Mouse (Mus musculus) lung, adult 2 months (tissue): ENCODE data around the gene Inka2. TPM values are rescaled to one million over a fixed set of nuclear protein-coding genes. Genes with fewer than 3 reads are reported as not detected.

ENCODE experiments used
- DNase-seq: peaks from one replicate; pipeline ENCODE4 v3.0.0; 2022
- H3K4me1 ChIP-seq: fragments of 200-500 bp; 2 replicates; pipeline ENCODE4 v1.6.1; 2011; ENCODE audit warnings: low read length; ENCODE audit not compliant: control insufficient read depth, insufficient read depth
- H3K4me3 ChIP-seq: fragments of 200-500 bp; replicated peaks from 2 replicates; pipeline ENCODE3; 2011; ENCODE audit warnings: low read depth, mild to moderate bottlenecking, control low read depth, low read length; ENCODE audit errors: extremely low read depth
- CTCF ChIP-seq: fragments of 200-500 bp; IDR thresholded peaks from 2 replicates; pipeline ENCODE4 v1.5.1; 2011; ENCODE audit warnings: mild to moderate bottlenecking, low read length, control low read depth; ENCODE audit not compliant: insufficient read depth
- POLR2A ChIP-seq: fragments of 200-500 bp; IDR thresholded peaks from 2 replicates; pipeline ENCODE4 v1.6.1; 2011; ENCODE audit warnings: low read depth, mild to moderate bottlenecking, control low read depth, low read length, borderline replicate concordance; ENCODE audit errors: extremely low read depth
- WGBS: fragments of 180-500 bp; shearing (Covaris S2); methylation state at CpG from one replicate; pipeline ENCODE4 v1.1.7; 2018; 5-methylcytosine and 5-hydroxymethylcytosine counted together
- polyA plus RNA-seq: library from polyadenylated mRNA; depleted of rRNA; stranded (reverse); fragments of >200 nt; gene quantifications from 2 replicates; pipeline ENCODE4 v1.2.3, GENCODE M21; 2012; rRNA removed

Gene Inka2
- polyA plus RNA-seq, 1 experiment = 7.6 TPM

- TF ChIP-seq POLR2A (no peak), CTCF (no peak)
- Histone ChIP-seq H3K4me1 (peaks cover 14% of the 10 kb centered on the region), H3K4me3 (no peak overlapping the region)
- DNase-seq = no peak
- 28% methylated on average over 4 of the region's 4 CpGs for WGBS
Observed at GRCm38 (mm10) chr3:105763132-105763851, 58.9 kb downstream of the Inka2 start.

GRCm38 (mm10) chr3:105768529-105768928 is 64.1 kb downstream of the Inka2 start:
- H3K4me3 ChIP-seq = no peak overlapping the region
- no peak for DNase-seq
- WGBS = 45% methylated on average over 6 of the region's 6 CpGs
- TF ChIP-seq CTCF (0 out of 2 replicates have a peak, but pooled peaks have one; percentile 30), POLR2A (no peak)
- peaks cover 15% of the 10 kb centered on the region for H3K4me1 ChIP-seq

GRCm38 (mm10) chr3:105769380-105769779 is 65.0 kb downstream of the Inka2 start:
- no peak overlapping the region for H3K4me3 ChIP-seq
- TF ChIP-seq CTCF (no peak), POLR2A (no peak)
- WGBS = 50% methylated on average over 2 of the region's 2 CpGs

More at GRCm38 (mm10) chr3:105769380-105769779, 65.0 kb downstream of the Inka2 start:
- no peak for DNase-seq
- H3K4me1 ChIP-seq = peaks cover 14% of the 10 kb centered on the region

Other genes with a start within 250 kb of the Inka2 start
- gene Ddx20, start 17.0 kb upstream of the Inka2 start, polyA plus RNA-seq = 11.6 and 25.8 TPM in 2 replicates
- 8.2 and 18.1 TPM in 2 replicates for gene Rap1a, start 96.7 kb downstream of the Inka2 start, polyA plus RNA-seq
- 0.84 and 1.2 TPM in 2 replicates for gene Adora3, start 166.3 kb downstream of the Inka2 start, polyA plus RNA-seq
- gene Tmigd3, start 166.3 kb downstream of the Inka2 start, polyA plus RNA-seq = 1.3 and 2.2 TPM in 2 replicates
- 2.3 and 3.7 TPM in 2 replicates for gene I830077J02Rik, start 228.1 kb downstream of the Inka2 start, polyA plus RNA-seq